Mouse (Mus musculus) kidney, adult 9 months (tissue): ENCODE data around the gene Ung.
A peak's percentile ranks its signal among the peaks of the same experiment; 100 is the strongest.

ENCODE experiments used
- DNase-seq: peaks from one replicate; pipeline ENCODE4 v3.0.0; 2022

The Ung gene

GRCm38 (mm10) chr5:114173458-114173857 lies 43.3 kb downstream of the Ung start:
- no peak for DNase-seq

GRCm38 (mm10) chr5:114173877-114174581 lies 43.8 kb downstream of the Ung start:
- DNase-seq, result no peak

- no peak for DNase-seq
Measured at GRCm38 (mm10) chr5:114174639-114175038, 44.5 kb downstream of the Ung start.

- peak; percentile 97 for DNase-seq
Measured at GRCm38 (mm10) chr5:114175596-114176171, 45.5 kb downstream of the Ung start.

- DNase-seq, result no peak
Measured at GRCm38 (mm10) chr5:114176548-114177400, 46.6 kb downstream of the Ung start.

GRCm38 (mm10) chr5:114177966-114178719 lies 48.0 kb downstream of the Ung start:
- no peak for DNase-seq

GRCm38 (mm10) chr5:114179541-114179940 lies 49.4 kb downstream of the Ung start:
- peak; percentile 60 for DNase-seq

GRCm38 (mm10) chr5:114183493-114183892 lies 53.3 kb downstream of the Ung start:
- no peak for DNase-seq

- no peak for DNase-seq
Measured at GRCm38 (mm10) chr5:114187108-114187507, 56.9 kb downstream of the Ung start.
